Mouse (Mus musculus): ENCODE data around the gene Tmem179b.
"Not testable (repeated sequence)": the region's sequence is repeated elsewhere in the genome, so short reads cannot be mapped to it uniquely, and the experiment has no call there.

The Tmem179b gene

DNA sequence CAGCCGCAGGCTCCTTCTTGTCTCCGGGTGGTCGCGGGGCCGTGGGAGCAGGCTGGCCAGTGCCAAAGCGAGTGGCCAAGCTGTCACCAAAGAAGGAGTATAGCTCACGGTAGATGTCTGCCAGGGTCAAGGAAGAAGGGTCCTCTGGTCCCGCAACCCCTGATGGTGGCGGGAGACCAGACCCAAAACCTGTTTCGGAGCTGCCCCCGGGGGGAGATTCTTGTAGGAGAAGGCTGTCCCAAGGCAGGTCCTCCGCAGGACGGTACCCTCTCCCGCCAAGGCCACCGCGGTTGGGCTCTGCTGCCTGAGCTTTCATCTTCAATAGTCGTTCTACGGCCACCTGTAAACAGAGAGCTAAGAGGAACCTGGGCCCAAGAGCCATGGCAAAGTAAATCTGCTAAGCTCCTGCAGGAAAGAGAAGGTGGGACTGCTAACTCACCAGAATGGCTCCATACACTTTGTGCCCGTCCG is 719 bp upstream of the Tmem179b start:
- DNase-seq, result no peak

DNA sequence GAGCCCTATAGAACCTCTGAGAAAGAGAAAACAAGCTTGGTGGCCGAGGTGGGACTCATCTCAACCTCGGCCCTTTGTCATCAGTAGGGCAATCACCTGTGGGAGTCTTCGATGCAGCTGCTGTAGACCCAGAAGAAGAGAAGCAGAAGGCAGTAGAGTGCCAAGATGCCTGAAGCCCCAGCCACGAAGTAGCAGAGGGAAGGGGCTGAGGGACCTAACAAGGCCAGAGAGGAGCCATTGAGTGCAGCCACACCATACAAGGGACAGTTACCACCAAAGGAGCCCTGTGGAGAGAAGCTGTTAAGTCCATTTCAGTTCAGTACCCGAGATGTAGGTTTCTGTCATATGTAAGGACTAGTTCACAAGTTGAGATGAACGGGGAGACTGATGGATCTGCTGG is 858 bp downstream of the Tmem179b start:
- no peak for DNase-seq

DNA sequence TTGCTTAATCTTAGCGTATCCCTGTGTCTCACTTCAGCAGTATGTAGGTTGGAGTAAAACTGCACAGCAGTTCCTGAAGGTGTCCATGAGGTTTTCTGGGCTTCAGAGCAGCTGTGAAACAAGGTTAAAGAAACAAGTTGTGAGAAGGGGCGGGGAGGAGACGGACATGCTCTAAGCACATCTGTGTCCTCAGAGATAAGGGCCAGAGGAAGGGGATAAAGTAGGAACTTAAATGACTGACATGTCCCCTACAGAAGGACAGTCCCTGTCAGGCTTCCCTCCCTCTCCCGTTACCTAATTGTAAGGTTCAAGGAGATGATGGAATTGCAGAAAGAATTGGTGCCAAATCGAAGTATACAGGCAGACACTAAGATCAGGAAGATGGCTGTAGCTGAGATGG is 1.3 kb downstream of the Tmem179b start:
- DNase-seq, result no peak

DNA sequence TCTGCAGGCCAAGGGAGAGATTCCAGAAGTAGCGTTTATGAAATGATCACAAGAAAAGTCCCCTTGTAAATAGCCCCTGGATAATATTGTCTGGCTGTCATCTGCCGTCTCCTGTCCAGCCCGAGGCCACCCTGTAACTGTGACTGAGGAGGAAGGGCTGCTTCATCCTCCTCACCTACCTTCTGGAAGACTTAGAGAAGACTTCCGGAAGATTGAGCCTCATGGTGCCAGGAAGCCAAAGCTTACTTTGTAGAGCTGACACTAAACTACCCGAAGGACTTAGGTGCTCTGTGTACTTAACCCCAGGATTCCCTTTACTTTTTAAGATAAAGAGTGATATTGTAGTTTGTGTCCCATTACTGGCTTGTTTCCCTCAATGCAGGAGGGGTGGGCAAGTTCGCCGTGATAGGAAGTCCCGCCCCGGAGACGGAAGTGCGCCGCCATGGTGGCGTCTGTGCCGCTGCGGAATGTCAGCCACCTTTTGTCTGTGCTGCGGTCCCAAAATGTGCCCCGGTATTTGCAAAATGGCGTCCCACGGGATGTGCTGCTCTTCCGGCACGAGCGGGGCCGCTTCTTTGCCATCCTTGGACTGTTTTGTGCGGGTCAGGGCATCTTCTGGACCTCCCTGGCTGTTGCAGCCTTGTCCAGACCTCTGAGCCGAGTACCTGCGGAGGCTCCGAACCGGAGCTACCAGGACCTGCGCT is 3.5 kb downstream of the Tmem179b start, which contains the start of gene Tmem223:
TSS of gene Tmem223 (plus strand) at position 430 of the 704 bp plus-strand sequence.
- DNase-seq, result peak; percentile 80

DNA sequence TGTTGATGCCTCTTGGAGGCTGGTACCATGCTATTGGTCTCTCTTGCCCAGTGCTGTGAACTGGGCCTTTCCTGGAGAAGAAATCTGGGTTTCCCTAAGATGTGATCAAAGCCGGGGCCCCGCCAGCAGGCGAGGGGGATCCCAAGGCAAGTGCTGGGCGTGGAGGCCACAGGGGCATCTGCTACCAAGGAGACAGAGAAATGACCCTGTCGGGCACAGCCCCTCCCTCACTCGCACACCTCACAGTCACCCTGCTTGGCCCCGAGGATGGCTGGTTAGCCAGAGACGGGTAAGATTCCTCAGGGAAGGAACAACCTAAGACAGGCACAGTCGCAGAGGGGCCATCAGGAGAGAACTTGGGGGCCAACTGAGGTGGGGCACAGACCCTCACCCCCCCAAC is 8.7 kb downstream of the Tmem179b start:
- DNase-seq, result no peak

DNA sequence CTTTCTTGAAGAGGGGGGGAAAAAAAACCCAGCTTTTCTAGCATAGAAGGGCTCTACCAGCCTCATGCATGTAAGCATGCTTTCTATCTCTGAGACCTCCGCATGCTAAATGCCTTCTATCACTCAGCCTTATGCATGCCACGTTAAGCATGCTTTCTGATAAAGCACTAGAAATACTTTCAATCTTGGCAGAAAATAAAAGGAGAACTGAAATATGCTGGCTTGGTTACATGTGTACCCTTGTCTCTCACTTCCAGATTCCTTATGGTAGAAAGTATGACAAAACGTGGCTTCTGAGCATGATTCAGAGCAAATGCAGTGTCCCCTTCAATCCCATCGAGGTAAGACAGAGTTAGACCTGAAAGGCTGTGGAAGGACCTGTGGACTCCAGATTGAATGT is 11.0 kb downstream of the Tmem179b start:
- no peak for DNase-seq

DNA sequence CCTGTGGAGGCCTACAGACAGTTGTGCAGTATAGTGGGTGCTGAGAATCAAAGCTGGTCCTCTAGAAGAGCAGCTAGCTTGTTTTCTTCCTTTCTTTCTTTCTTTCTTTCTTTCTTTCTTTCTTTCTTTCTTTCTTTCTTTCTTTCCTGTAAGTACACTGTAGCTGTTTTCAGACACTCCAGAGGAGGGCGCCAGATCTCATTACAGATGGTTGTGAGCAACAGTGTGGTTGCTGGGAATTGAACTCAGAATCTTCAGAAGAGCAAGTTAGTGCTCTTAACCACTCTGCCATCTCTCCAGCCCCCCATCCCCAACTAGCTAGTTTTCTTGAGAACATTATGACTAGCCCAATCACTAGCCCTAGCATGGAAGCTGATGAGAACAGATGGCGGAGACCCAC is 13.5 kb downstream of the Tmem179b start:
- no peak for DNase-seq

DNA sequence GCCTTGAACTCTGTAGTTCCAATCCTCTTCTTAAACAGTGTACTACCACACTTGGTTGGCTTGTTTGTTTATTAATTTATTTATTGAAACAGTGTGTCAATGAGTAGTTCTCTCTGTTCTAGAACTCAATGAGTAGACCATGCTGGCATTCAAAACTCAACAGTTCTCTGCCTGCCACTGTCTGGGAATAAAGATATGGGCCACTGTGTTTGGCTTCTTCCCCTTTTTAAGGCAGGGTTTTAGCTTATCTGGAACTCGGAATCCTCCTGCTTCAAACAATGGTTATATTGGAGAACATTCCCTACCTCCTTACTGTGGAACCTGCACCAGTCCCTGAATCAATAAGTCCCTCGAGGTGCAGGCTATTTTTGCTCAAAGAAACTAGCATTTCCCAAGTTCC is 15.4 kb downstream of the Tmem179b start:
- DNase-seq, result no peak

DNA sequence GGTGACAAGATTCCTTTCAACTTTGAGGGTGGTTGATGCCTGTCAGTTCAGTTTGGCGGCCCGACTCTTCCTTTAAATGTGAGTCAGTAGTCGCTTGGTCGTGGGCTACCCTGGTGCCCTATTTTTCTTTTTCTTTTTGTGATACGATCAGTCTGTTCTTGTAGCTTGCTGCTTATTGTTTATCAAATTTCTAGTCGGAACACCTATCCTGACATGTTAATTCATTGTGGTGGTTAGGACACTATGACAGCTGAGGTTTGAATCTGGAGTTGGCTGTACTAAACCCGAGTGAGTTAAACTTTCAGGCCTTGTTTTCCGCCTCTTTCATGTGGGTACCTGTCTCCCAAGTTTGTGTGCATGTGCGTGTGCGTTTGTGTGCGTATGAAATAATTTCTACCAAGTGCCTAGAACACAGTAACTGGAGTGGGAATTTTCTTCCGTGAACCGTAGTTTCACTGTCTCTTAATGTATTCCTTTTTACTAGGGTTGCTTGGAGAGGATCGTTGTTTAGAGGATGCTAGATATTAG is 16.7 kb downstream of the Tmem179b start:
- no peak for DNase-seq

DNA sequence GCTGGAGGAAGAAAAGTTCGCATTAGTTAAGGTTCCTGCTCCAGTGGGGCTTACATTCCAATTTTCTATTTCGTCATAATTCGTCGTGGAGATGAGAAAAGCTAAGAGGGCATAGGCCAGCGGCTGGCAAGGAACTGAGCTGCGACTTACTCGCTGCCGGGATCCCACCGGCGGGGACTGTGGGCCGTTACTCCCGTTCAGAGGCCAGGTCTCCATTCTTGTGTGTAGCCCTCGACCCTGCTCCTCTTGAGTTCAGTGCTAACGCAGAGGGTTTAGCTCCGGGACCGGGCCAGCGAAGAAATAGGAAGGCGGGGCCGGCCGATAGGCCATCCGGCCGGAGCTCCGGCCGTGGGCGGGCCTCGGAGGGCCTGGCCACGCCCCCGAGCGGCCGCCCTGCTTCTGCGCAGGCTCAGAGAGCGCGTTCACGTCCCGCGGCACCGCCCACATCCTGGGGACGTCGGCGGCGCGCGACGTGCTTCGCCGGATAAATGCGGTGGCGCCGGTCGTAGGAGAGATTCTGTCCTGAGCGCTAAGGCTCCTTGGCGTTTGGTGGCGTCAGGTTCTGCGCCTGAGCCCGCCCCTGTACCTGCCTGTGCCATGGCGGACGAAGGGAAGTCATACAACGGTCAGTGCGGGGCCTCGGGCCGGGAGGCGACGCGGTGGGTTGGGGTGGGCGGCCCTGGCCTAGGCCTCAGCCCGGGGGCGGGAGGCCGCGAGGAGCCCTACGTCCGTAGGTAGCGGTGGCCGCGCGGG is 17.5 kb downstream of the Tmem179b start, which contains the start of gene Nxf1:
TSS of gene Nxf1 (plus strand) at position 439 of the 753 bp plus-strand sequence.
- DNase-seq, result peak; percentile 93

DNA sequence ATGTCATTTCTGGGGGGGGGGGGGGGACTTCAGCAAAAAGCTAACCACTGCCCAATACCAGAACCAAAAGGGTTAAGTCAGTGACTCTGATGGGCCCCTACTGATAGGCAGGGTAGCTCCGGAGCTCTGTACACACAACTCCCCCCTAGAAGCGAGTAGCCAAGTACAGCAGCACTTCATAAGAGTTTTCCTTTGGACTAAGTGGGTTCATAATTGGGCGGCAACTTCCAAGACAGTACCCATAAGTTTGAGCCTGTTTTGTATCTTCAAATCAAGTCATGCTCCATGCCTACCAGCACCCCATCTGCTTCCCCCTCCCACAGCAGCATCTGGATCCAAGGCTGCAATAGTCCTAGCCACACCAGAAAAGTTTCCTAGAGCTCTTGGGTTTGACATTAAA is 18.6 kb downstream of the Tmem179b start:
- no peak for DNase-seq

DNA sequence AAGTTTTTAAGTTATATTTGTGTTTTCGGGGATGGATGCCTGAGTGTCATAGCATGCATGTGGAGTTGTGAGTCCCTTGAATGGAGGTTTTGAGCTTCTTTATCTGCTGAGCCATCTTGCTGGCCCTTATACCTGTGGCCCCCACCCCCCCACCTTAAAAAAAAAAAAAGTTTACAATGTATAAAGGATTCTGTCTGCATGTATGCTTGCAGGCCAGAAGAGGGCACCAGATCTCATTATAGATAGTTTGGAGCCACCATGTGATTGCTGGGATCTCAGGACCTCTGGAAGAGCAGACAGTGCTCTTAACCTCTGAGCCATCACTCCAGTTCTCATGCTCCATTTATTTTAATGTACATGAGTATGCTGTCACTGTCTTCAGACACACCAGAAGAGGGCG is 26.9 kb downstream of the Tmem179b start:
- DNase-seq, result no peak

DNA sequence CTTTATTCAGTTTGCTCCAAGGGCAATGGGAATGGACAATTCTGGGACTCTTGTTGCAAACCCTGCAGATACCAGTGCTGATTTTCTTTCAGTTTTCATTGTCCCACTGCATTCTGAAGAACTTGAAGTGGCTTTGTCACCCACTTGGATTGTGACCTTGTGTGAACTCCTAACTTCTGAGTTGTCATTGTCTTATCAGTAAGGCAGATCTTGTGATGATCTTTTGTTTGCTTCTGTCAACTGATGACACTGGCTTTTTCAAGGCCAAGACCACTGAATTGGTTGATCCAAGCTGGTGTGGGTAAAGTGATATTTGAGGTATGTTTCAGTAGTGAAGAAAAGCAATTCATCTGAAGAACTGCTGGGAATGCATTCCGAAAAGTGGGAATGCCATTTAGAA is 28.9 kb downstream of the Tmem179b start:
- no peak for DNase-seq

DNA sequence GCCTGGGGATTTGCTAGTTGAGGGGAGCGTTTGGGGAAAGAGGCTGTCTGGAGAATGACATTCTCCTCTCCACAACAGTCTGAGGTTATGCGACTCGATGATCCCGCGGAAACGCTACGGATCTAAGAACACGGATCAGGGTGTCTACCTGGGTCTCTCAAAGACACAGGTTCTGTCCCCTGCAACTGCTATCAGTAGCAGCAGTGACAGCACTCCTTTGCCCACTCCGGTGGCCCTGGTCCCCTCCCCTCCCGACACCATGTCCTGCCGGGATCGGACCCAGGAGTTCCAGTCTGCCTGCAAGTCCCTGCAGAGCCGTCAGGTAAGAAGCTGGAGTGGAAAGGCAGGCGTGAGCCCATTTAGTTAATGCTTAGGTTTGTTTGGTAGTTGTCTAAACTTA is 32.1 kb downstream of the Tmem179b start:
- no peak for DNase-seq

DNA sequence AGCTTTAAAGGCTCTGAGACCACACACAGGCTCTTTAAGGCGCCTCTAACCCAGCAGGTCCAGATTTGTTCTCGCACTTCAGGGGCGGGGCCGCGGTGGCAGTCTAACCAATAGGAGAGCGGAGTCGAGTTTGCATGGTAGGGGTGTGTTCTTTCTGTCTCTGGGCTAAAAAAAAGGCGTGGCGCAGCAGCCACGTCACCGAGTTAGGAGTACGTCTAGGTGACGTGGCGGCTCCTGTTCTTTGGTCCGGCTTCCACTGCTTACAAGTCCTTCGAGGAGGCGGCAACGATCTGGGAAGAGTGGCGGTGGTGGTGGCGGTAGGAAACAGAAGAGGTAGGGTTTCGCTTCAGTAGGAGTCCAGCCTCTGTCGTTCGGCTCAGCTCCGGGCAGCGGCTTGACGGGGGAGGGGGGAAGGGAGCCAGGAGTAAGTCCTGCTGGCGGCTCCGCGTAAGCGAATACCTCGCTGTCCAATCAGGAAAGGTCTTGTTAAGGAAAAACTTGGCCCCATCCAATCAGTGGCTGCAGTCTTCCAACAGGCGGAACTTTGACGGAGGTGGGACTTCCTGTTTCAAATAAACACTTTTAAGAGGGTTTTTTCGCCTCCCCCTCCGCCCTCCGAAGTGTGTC is 32.9 kb downstream of the Tmem179b start, which contains the start of gene Stx5a:
TSS of gene Stx5a (plus strand) at position 171 of the 627 bp plus-strand sequence.
- DNase-seq, result peak; percentile 91

DNA sequence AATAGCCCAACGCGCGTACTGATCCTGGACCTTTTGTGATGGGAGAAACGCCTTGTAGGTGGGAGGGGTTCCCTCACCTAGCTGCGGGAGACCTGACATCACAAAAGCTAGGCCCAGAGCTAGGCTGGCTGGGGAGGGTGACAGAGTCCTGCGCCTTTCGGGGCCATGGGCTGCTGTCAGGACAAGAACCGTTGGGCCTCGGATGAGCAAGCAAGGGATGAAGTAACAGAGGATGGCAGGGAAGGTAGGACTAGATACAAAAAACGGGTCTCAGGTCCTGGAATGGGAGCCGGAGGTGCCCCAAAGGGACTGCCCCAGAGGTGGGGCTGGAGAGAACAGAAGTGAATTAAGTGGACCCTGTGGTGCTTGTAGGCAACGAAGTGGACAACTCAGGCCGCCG is 33.7 kb downstream of the Tmem179b start, which contains the start of gene 1700092M07Rik:
TSS of gene 1700092M07Rik (plus strand) at position 116 of the 400 bp plus-strand sequence.
- DNase-seq, result no peak

DNA sequence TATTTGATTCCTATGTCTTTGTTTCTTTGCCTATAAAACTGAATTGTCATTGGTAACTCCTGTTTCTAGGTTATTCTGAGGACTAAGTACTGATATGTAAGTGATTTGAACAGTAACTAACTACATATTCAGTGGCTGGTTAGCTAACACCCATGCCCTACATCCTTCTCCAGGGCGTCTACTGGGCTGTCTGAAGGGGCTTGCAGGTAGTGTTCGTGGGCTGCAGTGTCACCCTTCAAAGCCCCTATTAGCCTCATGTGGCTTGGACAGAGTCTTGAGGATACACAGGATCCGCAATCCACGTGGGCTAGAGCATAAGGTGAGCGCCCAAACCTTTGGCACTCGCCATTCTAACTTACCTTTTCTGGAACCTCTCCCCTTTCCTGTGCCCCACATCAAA is 34.6 kb downstream of the Tmem179b start:
- no peak for DNase-seq

DNA sequence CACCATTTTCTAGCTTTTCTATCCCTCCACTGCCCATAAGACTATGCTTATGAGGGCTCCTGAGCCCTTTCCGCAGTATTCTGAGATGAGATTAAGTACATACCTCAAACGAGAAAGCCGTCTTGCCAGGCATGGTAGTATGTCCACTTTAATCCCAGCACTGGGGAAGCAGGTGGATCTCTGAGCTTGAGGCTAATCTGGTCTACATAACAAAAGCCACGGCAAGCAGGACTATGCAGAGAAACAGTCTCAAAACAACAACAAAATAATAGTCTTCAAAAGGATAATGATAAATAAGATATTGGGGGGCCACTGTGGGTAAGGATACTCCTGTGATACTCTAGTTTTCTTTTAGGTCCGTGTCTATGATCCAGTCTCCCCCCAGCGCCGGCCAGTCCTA is 35.4 kb downstream of the Tmem179b start:
- DNase-seq, result no peak

DNA sequence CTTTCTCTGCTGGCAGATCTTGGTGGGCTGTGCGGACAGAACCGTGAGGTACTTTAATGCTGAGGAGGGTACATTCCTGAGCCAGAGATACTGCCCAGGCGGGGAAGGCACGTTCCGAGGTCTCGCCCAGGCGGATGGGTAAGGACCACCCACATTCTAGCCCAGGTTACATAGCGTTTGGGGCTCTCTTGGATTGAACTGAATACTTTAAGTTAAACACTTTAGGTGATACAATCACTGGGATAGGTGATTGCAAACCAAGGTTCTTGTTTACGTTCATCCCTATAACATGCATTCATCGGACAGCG is 38.2 kb downstream of the Tmem179b start:
- no peak for DNase-seq

DNA sequence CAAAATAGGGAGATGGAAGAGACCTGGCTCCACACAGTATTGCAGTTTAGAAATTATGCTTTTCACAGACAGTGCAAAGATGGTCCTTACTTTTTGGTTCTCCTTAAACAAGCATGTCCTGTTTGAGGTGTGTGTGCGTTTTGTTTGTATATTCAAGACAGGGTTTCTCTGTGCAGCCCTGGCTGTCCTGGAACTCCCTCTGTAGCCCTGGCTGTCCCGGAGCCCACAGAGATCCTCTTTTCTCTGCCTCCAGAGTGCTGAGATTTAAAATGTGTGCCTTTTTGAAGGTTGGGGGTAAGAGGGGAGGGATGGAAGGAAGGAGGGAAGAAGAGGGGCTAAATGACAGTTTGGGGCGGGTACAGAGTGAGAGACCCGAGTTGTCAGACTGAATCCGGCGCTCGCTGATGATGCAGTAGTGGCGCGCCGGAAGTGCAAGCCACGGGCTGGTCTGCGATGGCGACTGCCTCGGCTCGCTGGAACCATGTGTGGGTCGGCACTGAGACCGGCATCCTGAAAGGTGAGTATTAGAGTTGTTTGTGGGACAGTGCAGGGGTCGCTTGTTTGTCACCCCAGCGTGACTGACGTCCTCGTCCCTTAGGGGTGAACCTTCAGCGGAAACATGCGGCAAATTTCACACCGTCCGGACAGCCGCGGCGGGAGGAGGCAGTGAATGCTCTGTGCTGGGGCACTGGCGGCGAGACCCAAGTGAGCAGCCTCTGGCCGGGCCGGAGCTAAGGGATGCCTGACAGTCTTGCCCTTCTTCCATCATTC is 38.7 kb downstream of the Tmem179b start, which contains the start of gene Wdr74:
TSS of gene Wdr74 (plus strand) at position 439 of the 771 bp plus-strand sequence.
- peak; percentile 92 for DNase-seq

DNA sequence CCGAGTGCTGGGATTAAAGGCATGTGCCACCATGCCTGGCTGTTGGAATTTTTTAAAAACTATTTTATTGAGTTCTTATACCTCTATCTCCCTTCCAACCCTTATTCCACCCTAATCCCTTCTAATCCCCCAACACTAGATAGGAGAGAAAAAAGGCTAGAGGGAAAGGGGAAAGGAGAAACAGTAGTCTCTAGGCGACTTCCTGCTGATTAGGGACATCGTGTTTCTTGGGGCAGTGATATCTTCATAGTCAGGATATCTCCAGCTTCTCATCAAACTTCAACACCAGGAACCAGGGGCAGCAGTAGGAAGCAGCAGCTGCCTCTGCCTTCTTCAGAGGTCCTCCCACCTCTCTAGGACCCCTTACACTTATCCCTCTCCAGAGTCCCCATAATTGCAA is 39.9 kb downstream of the Tmem179b start:
- no peak for DNase-seq

DNA sequence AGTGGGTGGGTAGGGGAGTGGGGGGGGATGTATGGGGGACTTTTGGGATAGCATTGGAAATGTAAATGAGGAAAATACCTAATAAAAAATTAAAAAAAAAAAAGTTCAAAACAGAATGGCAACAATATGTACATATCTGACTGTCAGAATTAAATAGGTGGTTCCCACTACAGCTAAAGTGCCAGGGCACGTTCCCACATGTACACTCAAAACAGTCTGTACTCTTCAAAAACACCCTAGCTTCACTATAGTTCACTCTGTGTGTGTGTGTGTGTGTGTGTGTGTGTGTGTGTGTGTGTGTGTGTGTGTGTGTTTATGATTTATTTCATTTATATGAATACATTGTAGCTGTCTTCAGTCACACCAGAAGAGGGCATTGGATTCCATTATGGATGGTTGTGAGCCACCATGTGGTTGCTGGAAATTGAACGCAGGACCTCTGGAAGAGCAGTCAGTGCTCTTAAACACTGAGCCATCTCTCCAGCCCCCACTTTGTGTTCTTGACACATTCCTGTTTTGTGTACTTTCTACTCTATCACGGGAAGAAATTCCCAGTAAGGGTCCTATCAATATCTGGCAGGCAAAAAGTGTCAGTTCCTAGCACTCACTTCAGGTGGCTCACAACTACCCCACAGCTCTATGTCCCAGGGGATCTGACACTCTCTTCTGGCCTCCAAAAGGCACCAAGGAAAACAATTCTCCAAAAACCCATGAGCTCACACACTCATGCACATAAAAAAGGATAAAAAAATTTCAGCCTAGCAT is 45.8 kb downstream of the Tmem179b start:
- DNase-seq, result not testable (repeated sequence)
